Mouse (Mus musculus): ENCODE data around the gene Alpl.

Alpl gene

GRCm38 (mm10) chr4:137795611-137796557 is at the start of gene Alpl:
Gene Alpl, minus strand, starts transcription at chr4:137796384.
- peak; percentile 62 for DNase-seq (ENCODE audit: low read depth, low spot score)

DNA sequence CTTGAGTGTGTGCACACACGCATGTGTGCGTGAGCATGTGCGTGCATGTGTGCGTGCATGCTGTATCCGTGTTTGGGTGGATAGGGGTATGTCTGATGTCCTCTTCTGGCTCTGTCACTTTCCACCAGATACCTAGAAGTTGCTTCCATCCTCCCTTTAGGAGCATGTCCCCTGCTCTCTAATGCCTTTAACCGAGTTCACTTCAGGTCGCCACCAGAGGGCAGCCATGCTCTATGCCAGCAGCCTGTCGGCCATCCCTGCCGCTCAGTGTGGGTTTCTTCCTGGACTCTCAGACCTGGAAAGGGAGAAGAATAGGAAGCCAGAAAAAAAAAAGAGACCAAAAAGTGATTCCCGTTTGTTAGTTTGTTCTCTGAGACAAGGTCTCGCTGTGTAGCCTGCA is 48.5 kb upstream of the Alpl start:
- DNase-seq (ENCODE audit: low read depth, low spot score): peak; percentile 69

DNA sequence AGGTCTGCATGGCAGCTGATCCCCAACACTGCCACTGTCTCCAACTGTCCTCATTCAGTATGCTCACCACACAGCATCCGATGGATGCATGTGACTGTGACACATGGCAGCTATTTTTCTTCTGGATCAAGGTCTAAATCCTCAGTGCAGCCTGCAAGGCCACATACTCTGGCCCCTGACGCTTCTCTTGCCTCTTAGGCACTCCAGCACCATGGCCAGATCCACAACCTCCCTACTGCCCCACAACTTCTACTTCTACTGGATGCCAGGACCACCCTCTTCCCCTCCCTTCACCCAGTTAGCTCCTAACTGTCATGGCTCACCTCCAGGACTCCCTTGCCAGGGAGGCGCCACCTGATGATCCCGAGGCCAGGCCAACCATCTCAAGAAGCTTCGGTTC is 43.3 kb upstream of the Alpl start:
- DNase-seq (ENCODE audit: low read depth, low spot score): no peak

GRCm38 (mm10) chr4:137838791-137839190 is 42.6 kb upstream of the Alpl start:
- DNase-seq (ENCODE audit: low read depth, low spot score): no peak

DNA sequence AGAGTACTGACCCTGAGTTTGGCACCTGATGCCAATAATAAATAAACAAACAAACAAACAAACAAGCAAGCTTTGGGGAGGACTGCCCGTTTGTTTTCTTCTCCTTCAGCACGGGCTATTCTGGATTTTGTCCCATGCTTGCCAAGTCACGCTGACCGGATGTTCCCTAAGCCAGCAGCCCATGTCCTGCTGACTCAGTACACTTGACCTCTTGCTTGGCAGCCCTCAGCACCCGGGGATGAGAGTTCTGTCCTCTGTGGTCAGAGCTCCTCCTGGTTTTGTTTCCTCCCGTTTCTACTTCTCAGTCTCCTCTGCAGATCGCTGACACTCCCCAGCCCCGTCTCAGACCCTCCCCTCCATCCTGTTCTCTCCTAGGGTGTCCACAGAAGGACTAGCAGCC is 41.6 kb upstream of the Alpl start:
- no peak for DNase-seq (ENCODE audit: low read depth, low spot score)

DNA sequence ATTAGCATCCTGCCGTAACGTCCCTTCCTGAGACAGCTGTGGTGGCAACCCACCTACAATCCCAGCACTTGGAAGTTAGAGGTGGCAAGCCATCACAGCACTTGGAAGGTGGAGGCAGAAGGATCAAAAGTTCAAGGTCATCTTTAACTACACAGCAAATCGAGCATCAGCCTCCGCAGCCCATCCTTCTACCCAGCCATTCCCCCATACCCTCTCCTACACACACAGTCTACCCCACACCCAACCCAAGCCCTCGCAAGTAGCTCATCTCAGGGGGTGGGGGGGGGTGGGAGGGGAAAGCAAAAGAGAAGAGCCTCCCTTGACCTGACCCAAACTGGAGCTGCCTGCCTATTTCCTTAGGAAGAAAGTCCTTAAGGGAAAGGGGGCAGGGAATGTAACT is 40.6 kb upstream of the Alpl start:
- no peak for DNase-seq (ENCODE audit: low read depth, low spot score)

- DNase-seq (ENCODE audit: low read depth, low spot score): peak; percentile 83
Observed at GRCm38 (mm10) chr4:137835624-137836337, 39.6 kb upstream of the Alpl start.

- no peak for DNase-seq (ENCODE audit: low read depth, low spot score)
Observed at GRCm38 (mm10) chr4:137831598-137831997, 35.4 kb upstream of the Alpl start.

- no peak for DNase-seq (ENCODE audit: low read depth, low spot score)
Observed at GRCm38 (mm10) chr4:137830380-137830779, 34.2 kb upstream of the Alpl start.

GRCm38 (mm10) chr4:137824881-137825280 is 28.7 kb upstream of the Alpl start:
- no peak for DNase-seq (ENCODE audit: low read depth, low spot score)

- DNase-seq (ENCODE audit: low read depth, low spot score): no peak
Observed at GRCm38 (mm10) chr4:137823542-137823941, 27.4 kb upstream of the Alpl start.

DNA sequence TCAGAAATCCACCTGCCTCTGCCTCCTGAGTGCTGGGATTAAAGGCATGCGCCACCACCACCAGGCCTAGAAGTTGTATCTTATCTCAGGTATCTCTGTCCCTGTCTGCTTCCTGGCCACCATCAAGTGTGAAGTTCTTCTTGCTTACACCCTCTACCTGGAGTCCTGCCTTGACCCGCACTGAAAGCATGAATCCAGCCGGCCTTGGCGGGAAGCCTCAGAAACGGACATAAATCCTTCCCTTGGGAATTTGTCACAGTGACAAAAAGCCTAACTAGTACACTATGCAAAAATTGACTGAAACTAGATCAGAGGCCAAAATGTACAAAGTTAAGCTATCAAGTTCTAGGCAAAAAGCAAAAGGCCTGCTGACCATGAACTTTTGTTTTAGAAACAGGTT is 26.4 kb upstream of the Alpl start:
- no peak for DNase-seq (ENCODE audit: low read depth, low spot score)

DNA sequence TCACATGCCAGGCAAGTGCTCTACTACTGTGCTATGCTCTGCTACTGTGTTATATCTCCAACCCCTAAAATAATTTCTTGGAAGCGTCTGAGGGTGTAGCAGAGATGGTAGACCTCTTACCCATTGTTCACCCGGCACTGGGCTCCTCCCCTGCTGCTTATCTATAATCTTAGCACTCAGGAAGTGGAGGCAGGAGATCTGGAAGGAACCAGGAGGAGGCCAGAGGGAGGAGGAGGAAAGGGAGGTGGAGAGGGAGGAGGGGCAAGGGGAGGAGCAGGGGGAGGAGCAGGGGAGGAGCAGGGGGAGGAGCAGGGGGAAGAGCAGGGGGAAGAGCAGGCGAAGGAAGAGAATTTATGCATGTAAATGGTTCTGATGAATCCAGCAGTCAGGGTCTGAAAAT is 24.5 kb upstream of the Alpl start:
- no peak for DNase-seq (ENCODE audit: low read depth, low spot score)

DNA sequence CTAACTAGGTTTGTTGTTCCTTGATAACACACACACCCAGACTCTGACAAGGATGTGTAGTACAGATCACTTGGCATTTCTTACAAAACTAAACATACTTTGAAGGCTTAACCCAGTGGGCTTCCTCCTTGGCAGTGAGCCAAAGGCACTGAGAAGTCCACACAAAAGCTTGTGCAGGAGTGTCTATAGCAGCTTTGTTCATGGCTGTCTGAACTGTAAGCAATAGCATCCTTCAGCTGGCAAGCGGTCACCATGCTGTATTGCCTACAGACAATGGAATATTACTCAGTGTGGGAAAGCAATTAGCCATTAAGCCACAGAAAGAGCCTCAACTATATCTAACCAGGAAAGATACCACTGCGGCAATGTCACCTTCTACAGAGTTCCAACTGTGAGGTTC is 23.3 kb upstream of the Alpl start:
- DNase-seq (ENCODE audit: low read depth, low spot score): no peak

- no peak for DNase-seq (ENCODE audit: low read depth, low spot score)
Observed at GRCm38 (mm10) chr4:137818341-137818740, 22.2 kb upstream of the Alpl start.

- no peak for DNase-seq (ENCODE audit: low read depth, low spot score)
Observed at GRCm38 (mm10) chr4:137816216-137816615, 20.0 kb upstream of the Alpl start.

DNA sequence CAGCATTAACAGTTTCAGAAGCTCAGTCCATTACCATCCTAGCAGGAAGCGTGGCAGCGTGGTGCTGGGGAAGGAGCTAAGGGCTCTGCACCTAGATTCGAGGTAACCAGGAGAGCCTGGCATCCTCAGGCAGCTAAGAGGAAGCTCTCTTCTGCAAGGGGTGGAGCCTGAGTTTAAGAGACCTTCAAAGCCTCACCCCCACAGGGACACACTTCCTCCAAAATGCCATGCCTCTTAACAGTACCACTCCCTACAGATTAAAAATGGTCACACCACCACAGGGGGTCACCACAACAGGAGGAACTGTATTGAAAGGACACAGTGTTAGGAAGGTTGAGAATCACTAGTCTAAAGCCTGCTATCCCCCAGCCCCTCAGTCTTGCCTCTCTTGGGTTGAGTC is 19.3 kb upstream of the Alpl start:
- DNase-seq (ENCODE audit: low read depth, low spot score): no peak

DNA sequence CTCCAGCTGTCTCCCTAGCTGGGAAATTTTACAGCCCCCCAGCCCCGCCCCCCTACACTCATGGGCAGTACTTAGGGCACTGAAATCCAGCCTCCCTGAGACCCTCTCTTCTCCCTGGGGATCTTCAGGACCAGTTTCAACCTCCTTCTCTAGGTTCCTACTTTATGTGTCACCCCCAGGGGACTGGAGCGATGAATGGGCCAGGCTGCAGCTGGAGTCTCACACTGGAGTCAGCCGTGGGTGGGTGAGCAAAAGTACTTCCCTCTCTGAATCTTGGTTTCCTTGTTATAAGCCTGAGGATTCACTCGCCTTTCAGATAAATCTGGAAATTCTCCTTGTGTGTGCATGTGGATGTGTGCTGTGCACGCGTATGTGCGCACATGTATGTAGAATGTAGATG is 18.0 kb upstream of the Alpl start:
- DNase-seq (ENCODE audit: low read depth, low spot score): no peak

- no peak for DNase-seq (ENCODE audit: low read depth, low spot score)
Observed at GRCm38 (mm10) chr4:137812946-137813708, 16.9 kb upstream of the Alpl start.

DNA sequence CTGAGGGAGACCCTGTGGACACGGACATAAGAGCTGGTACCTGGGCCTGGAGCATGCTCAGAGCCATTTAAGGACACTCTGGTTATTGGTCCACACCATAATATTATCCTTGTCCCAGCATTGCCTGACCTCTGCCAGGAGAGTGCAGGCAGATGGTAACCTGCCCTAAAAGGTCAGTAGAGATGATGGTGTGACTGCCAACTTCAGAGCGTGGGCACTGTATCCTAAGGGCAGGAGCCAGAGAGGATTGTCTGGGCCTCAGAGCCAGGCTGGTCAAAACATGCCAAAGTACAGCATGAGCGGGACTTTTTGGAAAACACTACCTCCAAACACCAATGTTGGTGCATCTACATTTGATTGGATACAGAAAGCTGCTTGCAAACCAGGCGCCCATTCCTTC is 13.8 kb upstream of the Alpl start:
- no peak for DNase-seq (ENCODE audit: low read depth, low spot score)

DNA sequence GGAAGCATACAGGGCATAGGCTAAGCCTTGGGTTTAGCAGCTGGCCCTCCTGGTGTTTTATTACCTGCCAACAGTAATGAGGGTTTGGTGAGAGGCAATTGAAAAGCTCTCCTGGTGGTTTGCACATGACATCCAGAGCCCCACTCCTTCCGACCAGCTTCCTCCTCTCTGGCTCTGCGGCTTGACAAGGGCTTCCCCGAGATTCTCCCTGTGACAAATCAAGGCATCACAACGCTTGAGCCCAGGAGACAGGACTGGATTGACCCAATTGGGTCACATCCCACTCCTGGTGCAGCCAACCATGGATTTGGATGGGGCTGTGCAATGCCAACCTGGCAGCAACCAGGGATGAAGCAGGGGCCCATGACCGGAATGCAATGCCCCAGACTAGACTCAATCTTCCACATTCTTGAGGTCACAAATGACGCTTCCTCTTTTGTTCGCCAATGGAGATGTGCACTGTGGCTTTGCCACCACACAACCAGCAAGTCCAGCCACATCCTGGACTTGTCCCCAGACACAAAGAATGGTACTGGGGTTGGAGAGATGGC is 11.2 kb upstream of the Alpl start:
- no peak for DNase-seq (ENCODE audit: low read depth, low spot score)

DNA sequence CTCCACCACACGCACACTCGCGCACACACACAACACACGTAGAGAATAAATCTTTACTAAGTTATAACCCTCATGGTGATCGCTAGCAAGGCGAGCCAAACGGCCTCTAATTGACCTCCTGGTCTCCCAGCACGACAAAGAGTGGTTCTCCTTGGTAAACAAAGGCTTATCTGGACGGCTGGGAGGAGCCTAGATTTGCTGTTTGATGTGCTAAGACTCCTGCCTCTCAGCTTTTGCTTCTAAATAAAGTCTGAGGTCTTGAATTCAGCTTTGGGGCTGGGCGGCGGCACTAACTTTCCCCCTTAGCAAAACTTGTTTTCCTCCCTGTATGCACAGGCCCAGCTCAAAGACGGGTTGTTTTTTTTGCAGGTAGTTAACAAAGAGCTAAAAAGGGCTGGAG is 5.0 kb upstream of the Alpl start:
- DNase-seq (ENCODE audit: low read depth, low spot score): no peak

Data from retina, postnatal 7 days (tissue).